Mouse (Mus musculus) layer of hippocampus, adult 8-10 months (tissue): ENCODE data around the gene Crlf2. TPM values are rescaled to one million over a fixed set of nuclear protein-coding genes. Genes with fewer than 3 reads are reported as not detected.

Experiments
- DNase-seq, 2 experiments: peaks; one replicate each; pipeline ENCODE4 v3.0.0; 2022; ENCODE audit warnings: low spot score in 2 of 2
- total RNA-seq, 4 experiments: library from RNA; stranded (reverse); gene quantifications; 2 replicates each; pipeline ENCODE4 v1.2.4; 2022

Crlf2 gene
- 10 to 100 TPM; 25.7 to 42.9 (median 33.2) TPM for total RNA-seq

DNA sequence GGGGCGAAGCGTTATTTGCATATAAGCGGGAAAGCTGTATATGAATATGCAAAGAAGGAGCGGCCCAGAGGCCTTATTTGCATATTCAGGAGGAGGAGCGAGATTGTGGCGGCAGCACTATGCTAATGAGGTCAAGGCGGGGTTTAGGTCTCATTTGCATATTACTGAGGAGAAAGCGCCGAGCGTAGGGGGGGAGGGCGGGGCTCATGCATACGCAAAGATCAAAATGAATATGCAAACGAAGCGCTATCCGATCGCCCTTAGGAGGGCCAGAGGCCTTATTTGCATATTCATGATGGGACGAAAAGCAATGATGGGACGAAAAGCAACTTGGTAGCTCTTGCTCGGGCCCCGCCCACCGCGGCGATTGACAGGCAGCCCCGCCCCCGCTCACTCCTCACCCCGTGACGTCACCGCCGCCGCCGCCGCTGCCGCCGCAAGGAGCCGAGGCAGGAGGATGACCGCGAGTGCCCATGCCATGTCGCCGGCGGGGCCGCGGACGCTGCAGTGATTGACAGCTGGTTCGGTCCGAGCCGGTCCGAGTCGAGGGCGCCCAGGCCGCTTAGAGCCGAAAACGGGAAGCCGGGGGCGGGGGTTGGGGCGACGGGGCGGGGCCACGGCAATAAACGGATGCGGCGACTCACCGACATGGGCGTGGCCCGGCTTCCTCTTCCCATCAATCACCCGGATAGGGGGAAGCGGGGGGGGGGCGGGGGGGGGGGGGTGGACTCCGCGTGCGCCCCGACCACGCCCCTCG lies at the start of gene Crlf2:
Gene Crlf2, minus strand, starts transcription at position 590 of the 757 bp plus-strand sequence.
- peak; percentile 92 to 94 for DNase-seq

- DNase-seq: peak in 1 of 2 experiments; percentile 6
Measured at GRCm38 (mm10) chr5:109602585-109602984, 43.8 kb upstream of the Crlf2 start.

DNA sequence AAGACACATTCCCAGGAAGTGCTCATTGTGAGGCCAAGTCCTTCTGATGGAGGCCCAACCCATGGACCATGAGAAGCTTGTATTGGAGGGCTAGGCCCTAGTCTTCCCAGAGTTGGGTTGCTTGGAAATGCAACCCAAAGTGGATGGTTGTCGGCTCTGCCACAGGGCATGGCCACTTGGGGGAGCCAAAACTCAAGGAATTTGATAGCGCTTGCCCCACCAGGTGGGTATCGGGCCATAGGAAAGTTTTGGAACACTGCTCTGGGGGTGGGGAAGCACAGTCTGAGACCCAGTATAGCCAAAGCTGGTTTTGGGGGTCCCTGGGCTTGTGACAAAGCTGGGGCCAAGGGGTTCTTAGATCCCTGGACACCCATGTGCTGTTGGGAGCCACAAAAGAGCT lies 42.3 kb upstream of the Crlf2 start:
- no peak for DNase-seq

DNA sequence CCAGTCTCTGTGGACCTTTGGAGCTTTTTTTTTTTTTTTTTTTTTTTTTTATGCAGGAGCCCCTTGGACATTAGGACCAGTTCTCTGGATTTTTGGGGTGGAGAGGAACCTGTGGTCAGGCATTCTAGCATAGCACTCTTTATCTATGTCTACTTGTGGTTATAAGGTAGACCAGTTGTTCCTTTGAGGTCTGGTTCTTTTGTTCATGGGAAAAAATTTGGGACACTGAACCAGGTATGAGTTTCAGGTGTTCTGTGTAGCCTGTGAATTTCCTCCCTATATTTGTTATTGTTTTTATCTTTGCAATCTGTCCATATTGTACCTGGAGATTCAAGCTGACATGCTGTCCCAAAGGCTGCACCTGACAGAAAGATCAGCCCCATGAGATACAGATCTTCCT lies 40.1 kb upstream of the Crlf2 start:
- DNase-seq: no peak

GRCm38 (mm10) chr5:109596647-109597046 lies 37.9 kb upstream of the Crlf2 start:
- DNase-seq: no peak

- DNase-seq: no peak
Measured at GRCm38 (mm10) chr5:109562829-109563228, 4.0 kb upstream of the Crlf2 start.

- DNase-seq: peak in 1 of 2 experiments; percentile 12
Measured at GRCm38 (mm10) chr5:109559191-109559590, 398 bp upstream of the Crlf2 start.

GRCm38 (mm10) chr5:109558123-109558403 lies 730 bp downstream of the Crlf2 start:
- DNase-seq: no peak

GRCm38 (mm10) chr5:109557321-109558122 lies 1.3 kb downstream of the Crlf2 start:
- peak; percentile 98 to 99 for DNase-seq

- DNase-seq: peak; percentile 95 to 97
Measured at GRCm38 (mm10) chr5:109556591-109557320, 2.0 kb downstream of the Crlf2 start.

- DNase-seq: peak; percentile 59 to 64
Measured at GRCm38 (mm10) chr5:109555676-109556571, 2.9 kb downstream of the Crlf2 start.

GRCm38 (mm10) chr5:109555236-109555675 lies 3.5 kb downstream of the Crlf2 start:
- DNase-seq: peak in 1 of 2 experiments; percentile 21

DNA sequence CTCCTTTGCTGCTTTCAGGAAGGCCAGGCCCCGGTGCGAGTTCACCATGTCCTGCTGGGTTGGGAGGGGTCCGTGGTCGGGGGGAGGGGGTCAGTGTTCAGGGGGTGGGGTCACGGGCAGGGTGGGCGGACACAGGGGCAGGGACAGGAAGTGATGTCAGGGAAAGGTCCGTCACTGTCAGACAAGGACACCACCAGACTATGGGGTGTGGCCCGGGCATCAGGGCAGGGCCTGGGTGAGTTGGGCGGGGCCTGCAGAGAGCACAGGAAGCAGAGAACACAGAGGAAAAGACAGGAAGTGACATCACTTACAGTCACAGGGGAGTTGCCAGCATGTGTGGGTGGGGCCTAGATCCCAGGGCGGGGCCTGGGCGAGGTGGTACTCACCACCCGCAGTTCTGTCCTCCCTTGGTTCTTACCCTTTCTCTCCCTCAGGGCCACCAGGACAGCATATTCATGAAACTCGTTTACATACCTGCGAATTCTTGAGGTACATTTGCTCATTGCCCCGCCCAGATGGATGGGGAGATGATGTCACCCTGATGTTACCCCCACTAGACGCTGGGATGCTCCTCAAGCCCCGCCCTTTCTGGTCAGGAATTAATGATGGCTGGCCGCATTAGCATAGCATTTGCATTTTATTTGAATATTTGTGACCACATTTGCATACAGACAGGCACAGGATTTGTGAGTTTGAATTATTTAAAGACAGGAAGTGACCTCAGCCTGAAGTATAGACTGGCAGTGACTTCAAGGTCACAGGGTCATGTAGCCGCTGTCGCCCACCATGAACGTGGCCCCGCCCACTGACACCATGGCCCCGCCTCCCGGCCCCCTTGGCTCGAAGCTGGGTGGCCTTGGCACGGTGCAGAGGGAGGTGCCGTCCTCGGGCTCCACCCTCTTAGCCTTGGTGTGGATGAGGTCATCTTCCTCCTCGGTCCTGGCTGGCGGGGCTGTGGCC lies 4.4 kb downstream of the Crlf2 start:
- peak in 1 of 2 experiments; percentile 13 for DNase-seq

DNA sequence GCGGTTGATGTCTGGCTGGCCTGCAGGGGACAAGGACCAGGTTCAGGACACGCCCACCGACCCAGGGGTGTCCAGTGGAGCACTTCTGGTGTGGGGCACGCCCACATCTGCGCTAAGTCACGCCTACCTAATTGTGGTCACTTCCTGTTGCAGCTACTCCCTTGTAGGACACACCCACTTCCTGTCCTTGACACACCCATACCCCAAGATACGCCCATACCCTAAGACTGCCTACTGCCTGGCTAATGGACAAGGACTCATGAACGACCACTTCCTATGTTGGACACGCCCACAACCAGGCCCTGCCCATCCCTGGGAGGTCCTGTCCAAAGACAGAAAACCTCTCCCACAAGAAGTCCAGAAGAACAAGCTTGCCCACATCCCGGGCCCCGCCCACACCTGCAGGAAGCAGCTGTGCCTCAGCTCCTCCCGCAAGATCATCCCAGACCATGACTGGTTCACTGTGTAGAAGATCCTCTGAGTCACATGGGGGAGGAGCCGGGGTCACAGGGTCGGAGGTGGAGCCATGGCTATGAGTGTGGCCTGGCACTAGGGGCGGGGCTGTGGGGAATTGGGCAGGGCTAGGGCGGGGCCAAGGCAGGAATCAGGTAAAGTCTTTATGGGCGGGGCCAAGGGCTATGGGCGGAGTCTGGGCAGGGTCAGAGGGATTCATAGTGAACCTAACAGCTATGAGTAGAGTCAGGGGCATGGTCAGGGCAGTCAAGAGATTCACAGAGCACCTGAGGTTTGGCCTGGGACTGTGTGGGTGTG lies 5.4 kb downstream of the Crlf2 start:
- DNase-seq: peak in 1 of 2 experiments; percentile 11

DNA sequence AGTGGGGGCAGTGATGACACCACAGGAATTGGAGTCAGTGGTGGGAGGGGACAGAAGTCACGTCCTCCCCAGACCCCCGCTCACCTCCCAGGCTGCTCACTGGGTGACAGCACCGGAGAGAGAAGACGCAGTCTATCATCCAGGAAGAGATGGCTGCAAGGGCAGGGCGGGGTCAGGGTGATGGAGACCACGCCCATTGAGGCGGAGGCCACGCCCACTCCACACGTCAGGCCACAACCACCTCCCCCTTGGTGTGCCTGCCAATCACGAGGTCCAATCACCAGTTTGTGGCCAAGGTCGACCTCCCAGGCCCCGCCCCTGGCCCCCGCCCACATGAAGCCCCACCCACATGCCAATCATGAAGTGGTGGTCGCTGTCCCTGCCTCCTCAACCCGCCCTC lies 6.3 kb downstream of the Crlf2 start:
- peak in 1 of 2 experiments; percentile 4 for DNase-seq

- DNase-seq: peak in 1 of 2 experiments; percentile 5
Measured at GRCm38 (mm10) chr5:109552116-109552515, 6.7 kb downstream of the Crlf2 start.

GRCm38 (mm10) chr5:109551041-109551765 lies 7.6 kb downstream of the Crlf2 start:
- peak in 1 of 2 experiments; percentile 19 for DNase-seq
